Mouse (Mus musculus): ENCODE measurements around the gene Amt. TPM values are rescaled to one million over a fixed set of nuclear protein-coding genes. Genes with fewer than 3 reads are reported as not detected.

Amt gene
- total RNA-seq, 2 experiments from 2014 or later, result 5.4 to 7.0 TPM

Other genes starting within 250 kb of the Amt start
- 10 to 100 TPM in 1 of 2 experiments, 1 to 10 TPM in 1; 9.2 to 11.4 TPM for gene Gmppb, start 247.6 kb upstream of the Amt start, total RNA-seq (2021)
- 1 to 10 TPM; 1.4 to 1.9 TPM for gene Amigo3, start 243.7 kb upstream of the Amt start, total RNA-seq (2021)
- under 1 TPM in 1 of 2 experiments, not detected in 1; 0.38 TPM for gene Mst1, start 216.4 kb upstream of the Amt start, total RNA-seq (2021)
- 10 to 100 TPM; 85.3 to 92.6 TPM for gene Rnf123, start 213.5 kb upstream of the Amt start, total RNA-seq (2021)
- 10 to 100 TPM; 36.4 to 41.8 TPM for gene Apeh, start 202.2 kb upstream of the Amt start, total RNA-seq (2021)
- under 1 TPM; 0.05 to 0.07 TPM for gene Bsn, start 106.5 kb upstream of the Amt start, total RNA-seq (2021)
- 100 to 1,000 TPM; 362 to 379 TPM for gene Dag1, start 32.9 kb upstream of the Amt start, total RNA-seq (2021)
- gene Nicn1, start 6.4 kb upstream of the Amt start, total RNA-seq (2021), result 10 to 100 TPM; 18.4 to 19.8 TPM
- 100 to 1,000 TPM; 250 to 262 TPM for gene Rhoa, start 9.3 kb downstream of the Amt start, total RNA-seq (2021)
- 10 to 100 TPM; 25.4 to 25.5 TPM for gene Tcta, start 9.3 kb downstream of the Amt start, total RNA-seq (2021)
- gene Gpx1, start 42.0 kb downstream of the Amt start, total RNA-seq (2021), result 100 to 1,000 TPM; 156 to 161 TPM
- gene Usp4, start 51.0 kb downstream of the Amt start, total RNA-seq (2021), result 10 to 100 TPM; 76.5 to 83.6 TPM
- gene 1700102P08Rik, start 96.0 kb downstream of the Amt start, total RNA-seq (2021), result under 1 TPM; 0.67 to 0.90 TPM
- gene Ccdc36, start 131.6 kb downstream of the Amt start, total RNA-seq (2021), result not detected
- gene BC048562, start 139.6 kb downstream of the Amt start, total RNA-seq (2021), result not detected
- 10 to 100 TPM; 23.6 to 29.4 TPM for gene Ccdc71, start 163.7 kb downstream of the Amt start, total RNA-seq (2021)
- gene Klhdc8b, start 164.7 kb downstream of the Amt start, total RNA-seq (2021), result 10 to 100 TPM; 15.0 to 15.2 TPM
- gene Lamb2, start 182.9 kb downstream of the Amt start, total RNA-seq (2021), result 100 to 1,000 TPM; 355 to 379 TPM
- 100 to 1,000 TPM; 101 to 108 TPM for gene Usp19, start 193.7 kb downstream of the Amt start, total RNA-seq (2021)
- gene Qars, start 210.9 kb downstream of the Amt start, total RNA-seq (2021), result 10 to 100 TPM; 75.9 to 81.0 TPM
- 10 to 100 TPM; 68.4 to 70.1 TPM for gene Qrich1, start 220.0 kb downstream of the Amt start, total RNA-seq (2021)